8 mouse cellular contexts compared by ENCODE assay signal in the genomic region with DNA sequence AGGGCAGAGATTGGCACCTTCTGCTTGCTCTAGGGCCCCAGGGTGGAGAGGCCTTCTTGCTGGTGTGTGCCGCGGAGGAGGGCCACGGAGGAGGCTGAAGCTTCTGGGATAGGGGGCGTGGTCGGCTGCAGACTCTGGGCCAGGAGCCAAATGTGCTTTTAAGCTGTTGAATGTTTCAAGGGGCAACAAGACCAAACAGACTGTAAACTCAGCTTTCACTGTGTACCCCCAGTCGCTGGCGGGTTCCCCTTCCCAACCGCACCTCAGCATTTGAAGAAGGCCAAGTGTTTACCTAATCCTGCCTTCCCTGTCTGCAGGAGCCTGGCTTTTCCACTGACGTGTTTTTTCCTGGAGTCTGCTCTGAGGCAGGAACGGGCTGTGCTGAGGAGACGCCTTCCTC. TPM values are rescaled to one million over a fixed set of nuclear protein-coding genes. Genes with fewer than 3 reads are reported as not detected.
DNase-seq lines count a peak whose midpoint lies in the region; ATAC-seq and TF ChIP-seq lines count a peak whose summit lies in the region.

No protein-coding gene starts in this region.

- H3K4me1 ChIP-seq in midbrain, embryonic 12.5 days, result peaks cover 11% of the 10 kb centered on the region
- H3K4me1 ChIP-seq in midbrain, embryonic 11.5 days (ENCODE audit: control insufficient read depth, insufficient read depth, low read length), result no peaks in the 10 kb centered on the region
- 0 out of 2 replicates have a peak, but pooled peaks cover 3% of the 10 kb centered on the region for H3K4me1 ChIP-seq in thymus, adult 2 months (replicated peaks; ENCODE audit: control insufficient read depth, insufficient read depth, low read length)

- no peak for ATAC-seq in midbrain, embryonic 12.5 days (ENCODE audit: low FRiP score, low read depth)
- ATAC-seq in midbrain, embryonic 11.5 days (ENCODE audit: low FRiP score), result no peak
- ATAC-seq in erythroid progenitor cell, adult 5-6 weeks (replicated peaks; ENCODE audit: low FRiP score, poor library complexity, severe bottlenecking), result no peak

- H3K9me3 ChIP-seq in midbrain, embryonic 12.5 days, result no peaks in the 10 kb centered on the region
- no peaks in the 10 kb centered on the region for H3K9me3 ChIP-seq in midbrain, embryonic 11.5 days (ENCODE audit: control insufficient read depth, low read length)

- no peaks in the 10 kb centered on the region for H3K36me3 ChIP-seq in midbrain, embryonic 12.5 days
- H3K36me3 ChIP-seq in midbrain, embryonic 11.5 days (ENCODE audit: control insufficient read depth, insufficient read depth, low read length), result no peaks in the 10 kb centered on the region
- H3K36me3 ChIP-seq in thymus, adult 2 months (ENCODE audit: control insufficient read depth, insufficient read depth, low read length), result no peaks in the 10 kb centered on the region

- DNase-seq in midbrain, embryonic 11.5 days (ENCODE audit: low spot score, missing footprints), result no peak
- DNase-seq in gastrocnemius, postnatal 4 days (ENCODE audit: low spot score in 2 of 2), result peak; percentile 57 to 70
- DNase-seq in kidney, adult 9 months, result peak; percentile 47
- peak; percentile 93 for DNase-seq in lung, postnatal 10 days
- no peak for DNase-seq in thymus, postnatal 36 days
- no peak for DNase-seq in thymus, adult 2 months

- no peaks in the 10 kb centered on the region for H3K27me3 ChIP-seq in midbrain, embryonic 12.5 days
- H3K27me3 ChIP-seq in midbrain, embryonic 11.5 days (ENCODE audit: control insufficient read depth, insufficient read depth, low read length), result no peaks in the 10 kb centered on the region
- no peaks in the 10 kb centered on the region for H3K27me3 ChIP-seq in thymus, adult 2 months (ENCODE audit: control insufficient read depth, insufficient read depth, low read length)

- 63% methylated on average over 11 of the region's 11 CpGs for WGBS in midbrain, embryonic 12.5 days
- 74% methylated on average over 11 of the region's 11 CpGs for WGBS in midbrain, embryonic 11.5 days
- 87% methylated on average over 11 of the region's 11 CpGs for WGBS in thymus, adult 2 months

- no peak overlapping the region for H3K4me2 ChIP-seq in midbrain, embryonic 12.5 days (replicated peaks)
- H3K4me2 ChIP-seq in midbrain, embryonic 11.5 days, result no peak overlapping the region

- no peak overlapping the region for H3K4me3 ChIP-seq in midbrain, embryonic 12.5 days
- H3K4me3 ChIP-seq in midbrain, embryonic 11.5 days (ENCODE audit: low read depth, low read length), result no peak overlapping the region
- no peak overlapping the region for H3K4me3 ChIP-seq in thymus, adult 2 months (ENCODE audit: control insufficient read depth, insufficient read depth, low read length)

- TF ChIP-seq POLR2A in thymus, adult 2 months (IDR thresholded peaks at IDR 0.05; ENCODE audit: control insufficient read depth, extremely low read depth, insufficient read depth, low read length, poor library complexity), result no peak

- 0 out of 2 replicates have a peak overlapping the region, but pooled peaks have one; percentile 10 for H3K27ac ChIP-seq in midbrain, embryonic 12.5 days (replicated peaks)
- no peak overlapping the region for H3K27ac ChIP-seq in midbrain, embryonic 11.5 days (ENCODE audit: low read depth, low read length)
- H3K27ac ChIP-seq in thymus, adult 2 months (ENCODE audit: control insufficient read depth, insufficient read depth, low read length), result no peak overlapping the region

- H3K9ac ChIP-seq in midbrain, embryonic 12.5 days (replicated peaks), result no peak overlapping the region
- H3K9ac ChIP-seq in midbrain, embryonic 11.5 days (ENCODE audit: low read length), result no peak overlapping the region

- no peak for TF ChIP-seq CTCF in thymus, adult 2 months (IDR thresholded peaks at IDR 0.05; ENCODE audit: borderline replicate concordance, control insufficient read depth, extremely low read depth, insufficient read depth, low read length, poor library complexity)

RNA-seq across cellular contexts. Expression of gene Col5a1, which starts 48.0 kb away (rescaled TPM):
- 25.3 and 35.8 TPM in 2 replicates for polyA plus RNA-seq in midbrain, embryonic 12.5 days (2016; fragmentation: Nextera tagmentation; extraction: Ambion mirVana)
- polyA plus RNA-seq in midbrain, embryonic 11.5 days (2014; fragmentation: Nextera tagmentation; extraction: Ambion mirVana), result 19.7 and 21.6 TPM in 2 replicates
- 100 to 1,000 TPM; 479 to 480 TPM for total RNA-seq in gastrocnemius, postnatal 4 days (2021)
- 9.4 and 10.9 TPM in 2 replicates for total RNA-seq in erythroid progenitor cell, adult 5-6 weeks (2015; ENCODE audit: low replicate concordance)
- total RNA-seq in erythroid progenitor cell, adult 5-6 weeks (2017; ENCODE audit: low replicate concordance), result 5.3 and 7.0 TPM in 2 replicates
- polyA plus RNA-seq in thymus, adult 2 months (2012; rRNA removed), result 3.8 and 4.1 TPM in 2 replicates

Comparison
In these comparisons a context has a peak if more than half of its experiments do, and no peak if none do; other contexts are left out.
1. DNase-seq: peak in gastrocnemius, postnatal 4 days (2 of 2), kidney, adult 9 months (single experiment) and lung, postnatal 10 days (single experiment); none in midbrain, embryonic 11.5 days (single experiment), thymus, postnatal 36 days (0 of 2) and thymus, adult 2 months (single experiment).